Mouse (Mus musculus) neural tube, embryonic 12.5 days (tissue): Measurements from ENCODE around the gene Akna. TPM values are rescaled to one million over a fixed set of nuclear protein-coding genes. Genes with fewer than 3 reads are reported as not detected.

Source experiments
- ATAC-seq: fragments of 200-750 bp; cut with Nextera tagmentation; 2 replicates; pipeline ENCODE4 v1.8.0; 2017; ENCODE audit warnings: low read depth, mild to moderate bottlenecking, moderate TSS enrichment, moderate library complexity; ENCODE audit not compliant: low FRiP score
- H3K27ac ChIP-seq: fragments of 300-500 bp; sonication (generic); 2 replicates; pipeline ENCODE4 v1.5.1; 2016
- H3K27me3 ChIP-seq: fragments of 300-500 bp; sonication (generic); replicated peaks from 2 replicates; pipeline ENCODE4 v1.6.1; 2016; ENCODE audit warnings: mild to moderate bottlenecking
- H3K36me3 ChIP-seq: fragments of 300-500 bp; sonication (generic); 2 replicates; pipeline ENCODE4 v1.6.1; 2016; ENCODE audit warnings: mild to moderate bottlenecking
- H3K4me1 ChIP-seq: fragments of 300-500 bp; sonication (generic); 2 replicates; pipeline ENCODE4 v1.6.1; 2016
- H3K4me2 ChIP-seq: fragments of 300-500 bp; sonication (generic); replicated peaks from 2 replicates; pipeline ENCODE4 v1.6.1; 2016; ENCODE audit warnings: mild to moderate bottlenecking
- H3K4me3 ChIP-seq: fragments of 300-500 bp; sonication (generic); 2 replicates; pipeline ENCODE4 v1.5.1; 2016
- H3K9ac ChIP-seq: fragments of 300-500 bp; sonication (generic); 2 replicates; pipeline ENCODE4 v1.6.1; 2016; ENCODE audit warnings: mild to moderate bottlenecking
- H3K9me3 ChIP-seq: fragments of 300-500 bp; sonication (generic); 2 replicates; pipeline ENCODE4 v1.6.1; 2016; ENCODE audit warnings: mild to moderate bottlenecking
- WGBS: fragments of 180-500 bp; shearing (Covaris S2); methylation state at CpG from one replicate; pipeline ENCODE4 v1.1.7; 2016; 5-methylcytosine and 5-hydroxymethylcytosine counted together
- polyA plus RNA-seq: library from polyadenylated mRNA; unstranded; fragments of >200 nt; fragmentation: Nextera tagmentation; extraction: Ambion mirVana; gene quantifications from 2 replicates; pipeline ENCODE4 v1.2.1, GENCODE M21; 2016

Gene Akna
- polyA plus RNA-seq, result 7.3 and 7.5 TPM in 2 replicates

GRCm38 (mm10) chr4:63403040-63403959 lies at the start of gene Akna:
Akna (minus strand) TSS chr4:63403354.
- no peaks in the 10 kb centered on the region for H3K27me3 ChIP-seq
- H3K36me3 ChIP-seq, result no peaks in the 10 kb centered on the region
- peak within 1 kb of the TSS; percentile 20; the same call in 1 of the 2 replicates for H3K4me3 ChIP-seq
- peak within 1 kb of the TSS; percentile 44 for H3K4me2 ChIP-seq
- 24% methylated on average over 17 of the region's 17 CpGs for WGBS
- peak within 1 kb of the TSS; percentile 3 for H3K27ac ChIP-seq
- peaks cover 39% of the 10 kb centered on the region for H3K4me1 ChIP-seq
- H3K9ac ChIP-seq, result no peak within 1 kb of the TSS; the same call in 1 of the 2 replicates
- peak; percentile 75 for ATAC-seq
- H3K9me3 ChIP-seq, result no peaks in the 10 kb centered on the region

DNA sequence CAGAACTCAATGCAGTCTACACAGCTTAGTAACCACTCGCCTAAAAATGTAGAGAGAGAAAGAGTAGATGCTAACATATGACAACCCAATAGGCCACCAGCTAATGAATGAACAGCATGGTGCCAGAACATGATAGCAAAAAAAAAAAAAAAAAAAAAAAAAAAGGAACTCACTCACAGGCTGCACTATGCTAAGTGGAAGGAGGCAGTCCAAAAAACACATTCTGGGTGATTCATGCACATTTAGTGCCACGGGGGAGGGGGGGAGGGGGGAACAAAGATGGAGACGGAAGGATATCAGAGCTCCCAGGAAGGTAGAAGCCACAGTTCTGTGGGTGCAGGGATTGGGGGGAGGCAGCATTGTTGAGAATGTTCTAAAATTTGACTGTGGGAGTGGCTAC lies 49.4 kb upstream of the Akna start:
- H3K36me3 ChIP-seq, result no peaks in the 10 kb centered on the region
- H3K4me2 ChIP-seq, result no peak overlapping the region
- no peaks in the 10 kb centered on the region for H3K27me3 ChIP-seq
- no peaks in the 10 kb centered on the region for H3K9me3 ChIP-seq
- H3K27ac ChIP-seq, result no peak overlapping the region
- no peak overlapping the region for H3K9ac ChIP-seq
- WGBS, result 62% methylated on average over 3 of the region's 3 CpGs
- ATAC-seq, result no peak
- no peak overlapping the region for H3K4me3 ChIP-seq
- no peaks in the 10 kb centered on the region for H3K4me1 ChIP-seq

- Histone ChIP-seq H3K4me2 (no peak overlapping the region), H3K27ac (no peak overlapping the region), H3K4me1 (no peaks in the 10 kb centered on the region), H3K9ac (no peak overlapping the region), H3K36me3 (no peaks in the 10 kb centered on the region), H3K27me3 (no peaks in the 10 kb centered on the region), H3K4me3 (no peak overlapping the region), H3K9me3 (no peaks in the 10 kb centered on the region)
- 87% methylated on average over 5 of the region's 5 CpGs for WGBS
- no peak for ATAC-seq
Observed at GRCm38 (mm10) chr4:63450551-63450950, 47.4 kb upstream of the Akna start.

DNA sequence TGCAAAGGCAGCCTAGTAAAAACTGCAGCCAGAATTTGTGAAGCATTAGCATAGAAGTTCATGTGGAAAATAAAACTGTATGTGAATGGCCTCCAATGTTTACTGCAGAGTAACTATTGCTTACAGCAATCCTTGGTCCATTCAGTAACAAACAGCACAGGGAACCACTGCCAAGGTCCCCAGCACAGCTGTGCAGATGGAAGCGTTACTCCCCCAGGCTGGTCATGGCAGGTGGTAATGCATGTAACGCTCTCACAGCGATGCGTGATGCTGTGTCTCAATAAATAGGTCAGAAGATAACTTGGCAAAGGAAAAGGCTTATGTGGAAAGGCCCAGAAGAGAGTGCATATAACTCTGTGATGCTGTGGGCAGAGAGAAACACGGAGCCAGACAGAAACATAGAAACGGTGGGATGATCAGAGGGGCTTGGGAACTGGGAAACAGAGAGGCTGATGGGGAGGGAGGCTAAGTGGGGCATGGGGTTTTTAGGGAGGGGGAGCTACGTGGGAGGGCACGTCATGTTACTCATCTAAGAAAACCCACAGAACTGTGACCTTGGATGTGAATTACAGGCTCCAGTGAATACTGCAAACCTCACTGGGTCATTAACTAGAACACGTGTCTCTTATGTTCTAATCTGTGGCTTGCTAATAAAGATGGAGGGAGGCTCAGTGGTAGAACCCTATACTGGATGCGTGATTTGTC lies 41.4 kb upstream of the Akna start:
- H3K4me2 ChIP-seq, result no peak overlapping the region
- H3K9ac ChIP-seq, result no peak overlapping the region
- H3K4me3 ChIP-seq, result no peak overlapping the region
- no peak for ATAC-seq
- no peaks in the 10 kb centered on the region for H3K27me3 ChIP-seq
- no peak overlapping the region for H3K27ac ChIP-seq
- no peaks in the 10 kb centered on the region for H3K36me3 ChIP-seq
- no peaks in the 10 kb centered on the region for H3K4me1 ChIP-seq
- H3K9me3 ChIP-seq, result no peaks in the 10 kb centered on the region
- 79% methylated on average over 10 of the region's 10 CpGs for WGBS

DNA sequence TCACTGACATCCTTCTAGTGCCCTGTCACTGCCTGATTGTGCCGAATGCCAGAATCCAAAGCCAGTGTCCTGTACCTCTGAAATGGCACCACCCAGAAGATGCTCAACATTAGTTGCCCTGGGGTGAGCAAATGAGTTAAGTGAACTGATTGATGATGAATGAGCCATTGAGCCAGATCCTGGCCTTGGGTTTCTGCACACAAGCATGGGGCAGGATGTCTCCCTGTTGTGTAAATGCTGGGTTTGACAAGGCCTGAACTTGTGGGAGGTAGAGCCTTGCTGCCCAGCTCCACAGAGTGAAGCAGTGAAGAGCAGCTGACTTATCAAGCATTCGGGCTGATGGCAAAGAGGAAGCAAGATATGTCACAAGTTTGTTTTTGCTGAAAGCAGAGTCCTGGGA lies 39.9 kb upstream of the Akna start:
- Histone ChIP-seq H3K27ac (no peak overlapping the region), H3K4me2 (no peak overlapping the region), H3K4me1 (no peaks in the 10 kb centered on the region), H3K36me3 (no peaks in the 10 kb centered on the region), H3K27me3 (no peaks in the 10 kb centered on the region), H3K4me3 (no peak overlapping the region), H3K9me3 (no peaks in the 10 kb centered on the region), H3K9ac (no peak overlapping the region)
- WGBS, result 90% methylated on average over 2 of the region's 2 CpGs
- no peak for ATAC-seq

DNA sequence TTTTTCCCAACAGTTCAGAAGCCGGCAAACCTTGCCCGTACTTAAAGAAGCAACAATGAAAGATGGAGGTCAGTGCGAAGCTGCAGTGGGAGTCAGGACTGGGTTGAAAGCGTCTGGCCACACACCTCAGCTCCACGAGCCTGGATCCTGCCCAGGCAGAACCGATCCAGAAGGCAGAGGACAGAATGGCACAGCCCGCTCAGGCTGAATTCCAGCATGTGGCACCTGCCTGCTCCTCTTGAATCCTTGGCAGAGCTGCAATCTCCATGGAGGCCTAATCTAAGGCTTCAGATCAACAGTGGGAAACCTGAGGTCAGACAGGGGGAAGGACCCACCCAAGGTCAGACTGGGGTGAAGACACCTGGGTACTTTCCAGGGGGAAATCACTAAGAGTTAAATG lies 38.5 kb upstream of the Akna start:
- Histone ChIP-seq H3K9me3 (no peaks in the 10 kb centered on the region), H3K27me3 (no peaks in the 10 kb centered on the region), H3K27ac (no peak overlapping the region), H3K4me2 (no peak overlapping the region), H3K4me3 (no peak overlapping the region), H3K36me3 (no peaks in the 10 kb centered on the region), H3K9ac (no peak overlapping the region), H3K4me1 (peaks cover 10% of the 10 kb centered on the region; the same call in 1 of the 2 replicates)
- 90% methylated on average over 7 of the region's 7 CpGs for WGBS
- no peak for ATAC-seq

DNA sequence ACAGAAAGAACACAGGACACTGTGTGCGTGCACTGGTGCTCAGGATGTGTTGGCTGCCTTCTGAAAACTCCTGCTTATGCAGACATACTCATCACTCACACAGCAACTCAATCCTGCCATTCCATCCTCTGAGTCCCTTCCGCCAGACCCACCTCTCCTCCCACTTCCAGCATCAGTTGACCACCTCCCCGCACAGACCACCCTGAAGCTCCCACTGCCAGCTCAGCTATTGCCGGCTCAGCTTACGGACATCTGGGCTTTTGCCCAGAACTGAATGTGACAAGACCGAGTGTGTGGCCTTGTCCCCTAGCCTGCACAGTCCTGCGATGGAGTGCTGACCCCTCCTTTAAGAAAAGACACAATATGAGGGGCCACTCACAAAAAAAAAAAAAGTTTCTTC lies 37.1 kb upstream of the Akna start:
- H3K9ac ChIP-seq, result no peak overlapping the region
- H3K27me3 ChIP-seq, result no peaks in the 10 kb centered on the region
- no peaks in the 10 kb centered on the region for H3K36me3 ChIP-seq
- ATAC-seq, result no peak
- peaks cover 10% of the 10 kb centered on the region for H3K4me1 ChIP-seq
- no peak overlapping the region for H3K27ac ChIP-seq
- no peaks in the 10 kb centered on the region for H3K9me3 ChIP-seq
- WGBS, result 83% methylated on average over 7 of the region's 7 CpGs
- H3K4me2 ChIP-seq, result no peak overlapping the region
- H3K4me3 ChIP-seq, result no peak overlapping the region

DNA sequence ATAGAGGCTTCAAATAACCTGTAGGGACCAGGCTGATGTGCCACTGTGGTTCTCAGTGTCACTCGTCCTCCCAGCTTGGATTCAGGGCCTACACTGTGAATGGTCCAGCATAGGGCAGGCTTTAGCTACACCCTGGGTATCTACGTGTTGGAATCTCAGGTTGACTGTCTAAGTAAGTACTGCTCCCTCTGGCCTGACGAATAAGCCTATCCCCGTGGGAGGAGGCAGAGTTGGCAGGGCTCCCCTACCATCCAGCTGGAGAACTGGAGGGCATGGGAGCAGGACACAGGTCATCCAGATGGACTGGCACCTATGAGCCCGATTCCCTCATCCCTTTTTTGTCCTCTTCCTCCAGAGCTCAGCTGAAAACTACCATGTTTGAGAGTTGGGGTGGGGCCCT lies 34.8 kb upstream of the Akna start:
- no peak for ATAC-seq
- no peaks in the 10 kb centered on the region for H3K27me3 ChIP-seq
- WGBS, result 84% methylated on average over 5 of the region's 5 CpGs
- no peak overlapping the region for H3K4me3 ChIP-seq
- H3K9ac ChIP-seq, result no peak overlapping the region
- no peak overlapping the region for H3K4me2 ChIP-seq
- H3K4me1 ChIP-seq, result peaks cover 10% of the 10 kb centered on the region
- no peaks in the 10 kb centered on the region for H3K36me3 ChIP-seq
- no peak overlapping the region for H3K27ac ChIP-seq
- H3K9me3 ChIP-seq, result no peaks in the 10 kb centered on the region

DNA sequence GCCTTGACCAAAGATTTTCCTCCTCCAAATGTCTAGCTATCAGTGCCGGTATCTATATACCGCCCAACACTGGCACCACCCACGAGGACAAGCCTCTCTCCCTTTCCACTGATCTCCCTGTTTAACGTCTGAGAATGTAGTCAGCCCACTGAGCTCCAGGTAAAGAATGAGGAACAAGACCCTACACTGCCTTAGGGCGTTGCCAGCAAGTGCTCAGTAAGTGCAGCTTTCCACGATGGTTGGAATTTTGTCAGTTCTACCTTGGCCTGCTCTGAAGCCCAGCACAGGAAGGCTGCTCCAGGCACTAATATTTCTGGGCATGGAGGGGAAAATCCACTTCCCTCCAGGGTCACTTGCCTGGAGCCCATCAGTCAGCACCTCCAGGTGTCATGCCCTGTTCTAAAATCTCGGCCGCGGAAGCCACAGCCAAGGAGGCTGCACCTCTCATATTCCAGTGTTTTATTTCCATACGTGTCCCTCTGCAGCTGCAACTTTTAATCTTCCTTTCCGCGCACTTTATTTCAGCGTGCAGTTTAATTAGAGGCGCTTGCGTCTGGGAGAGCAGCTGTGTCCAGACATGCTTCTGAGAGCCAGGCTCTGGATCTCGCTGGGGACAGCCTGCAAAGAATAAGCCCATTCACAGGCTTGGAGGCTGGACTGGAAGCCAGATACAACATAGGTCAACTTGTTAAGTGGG lies 34.1 kb upstream of the Akna start:
- Histone ChIP-seq H3K4me3 (no peak overlapping the region), H3K36me3 (no peaks in the 10 kb centered on the region), H3K9me3 (no peaks in the 10 kb centered on the region), H3K27me3 (no peaks in the 10 kb centered on the region), H3K4me1 (peaks cover 10% of the 10 kb centered on the region), H3K9ac (no peak overlapping the region), H3K4me2 (no peak overlapping the region), H3K27ac (no peak overlapping the region)
- 0 out of 2 replicates have a peak, but pooled peaks have one; percentile 48 for ATAC-seq
- 72% methylated on average over 16 of the region's 16 CpGs for WGBS

DNA sequence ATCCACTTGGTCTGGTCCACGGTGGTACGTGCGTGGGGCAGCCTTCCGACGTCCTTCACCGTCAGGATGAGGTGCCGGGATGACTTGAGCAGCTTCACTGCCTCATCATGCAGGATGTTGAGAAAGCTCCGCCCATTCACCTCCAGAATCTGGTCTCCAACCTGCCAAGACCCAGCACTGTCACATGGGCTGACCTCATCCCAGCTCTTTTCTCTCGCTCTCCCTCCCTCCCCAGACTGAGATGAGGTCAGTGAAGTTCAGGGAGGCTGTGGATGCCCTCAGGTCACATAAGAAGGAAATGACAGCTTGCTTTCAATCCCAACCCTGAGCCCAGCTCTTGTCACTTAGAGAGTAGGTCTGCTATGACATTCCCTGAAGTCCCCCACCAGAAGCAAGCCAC lies 32.2 kb upstream of the Akna start:
- Histone ChIP-seq H3K36me3 (no peaks in the 10 kb centered on the region), H3K4me2 (no peak overlapping the region), H3K4me3 (no peak overlapping the region), H3K27me3 (no peaks in the 10 kb centered on the region), H3K9me3 (no peaks in the 10 kb centered on the region), H3K4me1 (peaks cover 10% of the 10 kb centered on the region), H3K27ac (no peak overlapping the region), H3K9ac (no peak overlapping the region)
- no peak for ATAC-seq
- WGBS, result 88% methylated on average over 9 of the region's 9 CpGs

- ATAC-seq, result no peak
- H3K4me1 ChIP-seq, result no peaks in the 10 kb centered on the region
- H3K27ac ChIP-seq, result no peak overlapping the region
- no peak overlapping the region for H3K4me2 ChIP-seq
- WGBS, result 78% methylated on average over 5 of the region's 5 CpGs
- no peaks in the 10 kb centered on the region for H3K27me3 ChIP-seq
- no peak overlapping the region for H3K9ac ChIP-seq
- no peaks in the 10 kb centered on the region for H3K36me3 ChIP-seq
- no peak overlapping the region for H3K4me3 ChIP-seq
- no peaks in the 10 kb centered on the region for H3K9me3 ChIP-seq
Observed at GRCm38 (mm10) chr4:63431098-63431497, 27.9 kb upstream of the Akna start.

GRCm38 (mm10) chr4:63430357-63430756 lies 27.2 kb upstream of the Akna start:
- WGBS, result 52% methylated on average over 3 of the region's 3 CpGs
- Histone ChIP-seq H3K27ac (no peak overlapping the region), H3K4me1 (no peaks in the 10 kb centered on the region), H3K36me3 (no peaks in the 10 kb centered on the region), H3K9me3 (no peaks in the 10 kb centered on the region), H3K4me3 (no peak overlapping the region), H3K4me2 (no peak overlapping the region), H3K27me3 (no peaks in the 10 kb centered on the region), H3K9ac (no peak overlapping the region)
- ATAC-seq, result no peak
